Mouse (Mus musculus): ENCODE results near the gene Zc3h7b. TPM values are rescaled to one million over a fixed set of nuclear protein-coding genes. Genes with fewer than 3 reads are reported as not detected.

The Zc3h7b gene
- polyA plus RNA-seq, 1 experiment from 2014 or later, result 46.2 TPM

DNA sequence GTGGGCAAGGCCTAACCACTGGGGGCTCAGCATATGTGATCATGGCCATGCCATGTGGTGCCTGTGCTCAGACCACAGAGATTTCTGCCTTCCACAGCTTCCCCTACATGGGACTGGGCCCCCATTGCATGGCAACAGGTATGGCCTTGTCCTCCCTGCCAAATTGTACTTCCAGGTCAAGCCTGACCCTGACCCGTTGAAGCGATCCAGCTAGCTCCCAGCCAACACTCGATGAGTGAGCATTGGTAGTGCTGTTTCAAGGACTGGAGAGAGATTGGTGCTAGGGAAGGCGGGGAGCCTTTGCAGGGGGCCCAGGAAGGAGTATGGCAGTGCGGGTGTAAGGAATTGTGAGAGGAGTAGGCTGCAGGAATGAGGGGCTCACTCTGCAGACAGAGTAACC is 21.6 kb downstream of the Zc3h7b start:
- Histone ChIP-seq H3K4me3 (ENCODE audit: low read depth, low read length) (no peak overlapping the region), H3K4me1 (ENCODE audit: control insufficient read depth, insufficient read depth, low read length) (no peaks in the 10 kb centered on the region), H3K4me2 (replicated peaks; ENCODE audit: low read depth, low read length) (no peak overlapping the region), H3K27ac (ENCODE audit: low read length) (no peak overlapping the region), H3K9ac (replicated peaks; ENCODE audit: low read depth, low read length) (no peak overlapping the region), H3K9me3 (ENCODE audit: control insufficient read depth, low read depth, low read length) (no peaks in the 10 kb centered on the region), H3K27me3 (ENCODE audit: control insufficient read depth, insufficient read depth, low read length) (no peaks in the 10 kb centered on the region), H3K36me3 (ENCODE audit: control insufficient read depth, insufficient read depth, low read length) (peaks cover 20% of the 10 kb centered on the region)
- 89% methylated on average over 5 of the region's 5 CpGs for WGBS
- no peak for ATAC-seq (ENCODE audit: insufficient number of reproducible peaks, insufficient read depth, low FRiP score, low read depth)

DNA sequence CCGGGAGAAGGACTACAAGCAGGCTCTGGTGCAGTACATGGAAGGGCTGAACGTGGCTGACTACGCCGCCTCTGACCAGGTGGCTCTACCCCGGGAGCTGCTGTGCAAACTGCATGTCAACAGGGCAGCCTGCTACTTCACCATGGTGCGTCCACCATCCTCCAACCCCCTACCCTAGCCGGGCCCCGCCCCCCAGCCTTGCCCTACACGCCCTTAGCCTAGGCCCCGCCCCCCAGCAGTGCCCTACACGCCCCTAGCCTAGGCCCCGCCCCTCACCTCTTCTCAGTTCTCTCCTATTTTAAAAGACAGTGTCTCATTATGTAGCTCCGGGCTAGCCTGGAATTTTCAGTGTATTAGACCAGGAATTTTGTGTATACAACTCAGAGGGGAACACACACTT is 24.2 kb downstream of the Zc3h7b start:
- no peak overlapping the region for H3K27ac ChIP-seq (ENCODE audit: low read length)
- ATAC-seq (ENCODE audit: insufficient number of reproducible peaks, insufficient read depth, low FRiP score, low read depth), result no peak
- no peak overlapping the region for H3K9ac ChIP-seq (replicated peaks; ENCODE audit: low read depth, low read length)
- no peak overlapping the region for H3K4me2 ChIP-seq (replicated peaks; ENCODE audit: low read depth, low read length)
- no peak overlapping the region for H3K4me3 ChIP-seq (ENCODE audit: low read depth, low read length)
- 67% methylated on average over 13 of the region's 13 CpGs for WGBS
- H3K27me3 ChIP-seq (ENCODE audit: control insufficient read depth, insufficient read depth, low read length), result no peaks in the 10 kb centered on the region
- no peaks in the 10 kb centered on the region for H3K9me3 ChIP-seq (ENCODE audit: control insufficient read depth, low read depth, low read length)
- no peaks in the 10 kb centered on the region for H3K4me1 ChIP-seq (ENCODE audit: control insufficient read depth, insufficient read depth, low read length)
- peaks cover 36% of the 10 kb centered on the region for H3K36me3 ChIP-seq (ENCODE audit: control insufficient read depth, insufficient read depth, low read length)

DNA sequence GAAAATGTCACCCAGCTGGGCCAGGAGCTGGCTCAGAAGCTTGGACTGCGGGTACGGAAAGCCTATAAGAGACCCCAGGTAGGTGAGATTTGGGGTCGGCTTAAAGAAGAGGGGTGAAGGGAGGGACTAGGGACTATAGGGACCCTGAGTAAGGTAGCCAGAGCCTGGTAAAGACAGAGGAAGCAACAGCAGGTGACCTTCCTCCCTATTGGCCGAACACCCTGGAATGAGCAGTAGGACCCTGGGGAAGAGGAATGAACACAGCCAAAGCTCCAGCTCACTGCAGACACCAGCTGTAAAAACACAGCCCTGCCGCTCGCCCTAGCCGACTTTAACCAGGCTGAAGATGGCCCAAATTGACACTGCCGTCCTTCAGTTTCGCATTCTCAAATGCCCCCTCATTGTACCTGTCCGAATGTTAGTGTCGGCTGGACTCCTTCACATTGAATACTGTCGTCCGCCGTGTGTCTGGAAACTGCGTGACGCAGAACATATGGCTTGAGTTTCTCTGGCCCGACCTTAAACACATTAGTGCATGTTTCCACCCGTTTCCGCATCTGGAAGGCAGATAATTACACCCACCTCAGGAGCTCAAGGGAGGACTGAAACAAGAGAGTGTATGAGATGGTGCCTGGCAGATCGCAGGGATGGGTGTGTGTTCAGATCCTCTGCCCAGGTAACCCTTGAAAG is 27.7 kb downstream of the Zc3h7b start:
- no peak overlapping the region for H3K4me2 ChIP-seq (replicated peaks; ENCODE audit: low read depth, low read length)
- H3K36me3 ChIP-seq (ENCODE audit: control insufficient read depth, insufficient read depth, low read length), result peaks cover 63% of the 10 kb centered on the region
- no peak overlapping the region for H3K9ac ChIP-seq (replicated peaks; ENCODE audit: low read depth, low read length)
- 70% methylated on average over 20 of the region's 20 CpGs for WGBS
- no peaks in the 10 kb centered on the region for H3K9me3 ChIP-seq (ENCODE audit: control insufficient read depth, low read depth, low read length)
- H3K4me3 ChIP-seq (ENCODE audit: low read depth, low read length), result no peak overlapping the region
- H3K4me1 ChIP-seq (ENCODE audit: control insufficient read depth, insufficient read depth, low read length), result no peaks in the 10 kb centered on the region
- no peaks in the 10 kb centered on the region for H3K27me3 ChIP-seq (ENCODE audit: control insufficient read depth, insufficient read depth, low read length)
- no peak for ATAC-seq (ENCODE audit: insufficient number of reproducible peaks, insufficient read depth, low FRiP score, low read depth)
- no peak overlapping the region for H3K27ac ChIP-seq (ENCODE audit: low read length)

DNA sequence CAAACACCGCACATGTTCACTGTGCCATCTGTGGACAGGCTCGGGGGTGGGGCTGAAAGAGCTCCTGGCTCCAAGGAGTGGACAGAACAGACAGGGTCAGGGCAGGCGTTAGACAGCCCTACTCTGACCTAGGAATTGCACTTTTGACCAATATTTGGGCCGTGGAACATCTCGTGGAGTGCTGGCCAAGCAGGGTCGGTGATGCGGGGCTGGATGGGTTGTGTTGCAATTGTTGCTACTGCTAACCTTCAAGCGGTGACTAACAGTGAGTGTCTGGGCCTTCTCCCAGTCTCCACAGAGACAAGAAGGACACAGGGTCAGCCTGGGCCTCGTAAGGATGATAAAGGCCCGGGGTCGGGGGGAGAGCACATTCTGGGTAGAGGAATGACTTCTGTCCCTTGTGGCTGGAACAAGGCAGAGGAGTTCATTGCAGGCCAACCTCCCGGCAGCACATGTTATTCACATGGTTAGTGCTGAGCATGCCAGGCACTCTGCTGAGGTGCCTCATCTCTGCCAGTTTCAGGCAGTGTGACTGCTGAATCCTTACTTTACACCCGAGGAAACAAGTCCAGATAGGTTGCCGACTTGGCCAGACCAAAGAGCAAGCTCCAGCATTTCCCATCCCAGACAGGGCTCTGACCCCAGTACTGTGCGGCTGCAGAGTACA is 29.8 kb downstream of the Zc3h7b start:
- no peaks in the 10 kb centered on the region for H3K9me3 ChIP-seq (ENCODE audit: control insufficient read depth, low read depth, low read length)
- 90% methylated on average over 15 of the region's 15 CpGs for WGBS
- no peaks in the 10 kb centered on the region for H3K27me3 ChIP-seq (ENCODE audit: control insufficient read depth, insufficient read depth, low read length)
- no peak for ATAC-seq (ENCODE audit: insufficient number of reproducible peaks, insufficient read depth, low FRiP score, low read depth)
- no peak overlapping the region for H3K9ac ChIP-seq (replicated peaks; ENCODE audit: low read depth, low read length)
- H3K4me2 ChIP-seq (replicated peaks; ENCODE audit: low read depth, low read length), result no peak overlapping the region
- H3K27ac ChIP-seq (ENCODE audit: low read length), result no peak overlapping the region
- H3K36me3 ChIP-seq (ENCODE audit: control insufficient read depth, insufficient read depth, low read length), result peaks cover 74% of the 10 kb centered on the region
- no peak overlapping the region for H3K4me3 ChIP-seq (ENCODE audit: low read depth, low read length)
- no peaks in the 10 kb centered on the region for H3K4me1 ChIP-seq (ENCODE audit: control insufficient read depth, insufficient read depth, low read length)

DNA sequence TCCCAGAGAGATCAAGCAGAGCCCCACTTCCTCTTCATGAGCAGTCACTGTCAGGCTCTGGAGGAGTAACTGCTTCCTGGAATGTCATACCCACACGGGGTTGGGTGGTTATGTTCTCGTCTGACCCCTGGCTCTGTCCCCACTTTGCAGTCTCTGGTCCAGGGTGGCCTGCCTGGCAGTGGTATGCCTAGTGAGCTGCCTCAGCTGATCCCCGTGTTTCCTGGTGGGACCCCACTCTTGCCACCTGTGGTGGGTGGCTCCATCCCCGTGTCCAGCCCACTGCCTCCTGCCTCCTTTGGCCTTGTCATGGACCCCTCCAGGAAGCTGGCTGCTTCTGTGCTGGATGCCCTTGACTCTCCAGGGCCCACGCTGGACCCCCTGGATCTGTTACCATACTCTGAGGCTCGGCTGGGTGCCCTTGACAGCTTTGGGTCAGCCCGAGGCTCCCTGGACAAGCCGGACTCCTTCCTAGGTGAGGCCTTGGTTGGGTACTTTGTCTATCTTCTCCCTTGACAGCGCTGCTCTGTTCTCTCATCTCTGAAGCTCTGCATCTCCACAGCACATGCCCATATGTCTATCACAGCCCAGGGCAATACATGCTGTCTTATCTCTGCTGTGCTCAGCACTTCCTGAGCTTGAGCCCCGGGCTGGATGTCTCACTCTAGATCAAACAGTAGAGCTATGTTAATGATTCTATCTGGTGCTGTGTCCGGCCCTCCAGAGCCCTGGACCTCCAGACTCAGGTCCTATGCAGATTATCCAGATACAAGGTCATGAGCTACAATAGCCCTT is 32.0 kb downstream of the Zc3h7b start:
- WGBS, result 85% methylated on average over 11 of the region's 11 CpGs
- peaks cover 83% of the 10 kb centered on the region for H3K36me3 ChIP-seq (ENCODE audit: control insufficient read depth, insufficient read depth, low read length)

DNA sequence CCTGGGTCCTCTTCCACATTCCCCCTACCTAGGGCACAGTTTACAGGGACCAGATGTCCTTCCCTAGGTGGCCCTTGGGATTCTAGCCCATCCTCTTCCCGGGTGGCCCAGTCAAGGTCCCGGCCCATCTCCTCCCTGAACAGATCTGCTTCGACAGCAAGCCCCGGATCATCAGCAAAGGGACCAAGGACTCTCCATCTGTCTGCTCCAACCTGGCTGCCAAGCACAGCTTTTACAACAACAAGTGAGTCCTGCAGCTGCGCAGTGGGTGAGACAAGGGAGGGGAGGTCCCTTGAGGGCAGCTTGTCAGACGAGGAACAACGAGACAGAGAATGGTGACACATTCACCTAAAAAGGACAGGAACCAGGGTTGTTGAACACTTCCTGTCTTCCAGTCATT is 37.0 kb downstream of the Zc3h7b start:
- no peaks in the 10 kb centered on the region; the same call in 1 of the 2 replicates for H3K9me3 ChIP-seq (ENCODE audit: control insufficient read depth, low read depth, low read length)
- 88% methylated on average over 7 of the region's 7 CpGs for WGBS
- no peak overlapping the region for H3K4me2 ChIP-seq (replicated peaks; ENCODE audit: low read depth, low read length)
- no peak overlapping the region for H3K4me3 ChIP-seq (ENCODE audit: low read depth, low read length)
- no peak overlapping the region for H3K9ac ChIP-seq (replicated peaks; ENCODE audit: low read depth, low read length)
- no peaks in the 10 kb centered on the region for H3K4me1 ChIP-seq (ENCODE audit: control insufficient read depth, insufficient read depth, low read length)
- H3K27me3 ChIP-seq (ENCODE audit: control insufficient read depth, insufficient read depth, low read length), result no peaks in the 10 kb centered on the region
- H3K27ac ChIP-seq (ENCODE audit: low read length), result no peak overlapping the region
- no peak for ATAC-seq (ENCODE audit: insufficient number of reproducible peaks, insufficient read depth, low FRiP score, low read depth)
- peaks cover 86% of the 10 kb centered on the region for H3K36me3 ChIP-seq (ENCODE audit: control insufficient read depth, insufficient read depth, low read length)

More for the DNA sequence above, 32.0 kb downstream of the Zc3h7b start:
- Histone ChIP-seq H3K27ac (ENCODE audit: low read length) (no peak overlapping the region), H3K27me3 (ENCODE audit: control insufficient read depth, insufficient read depth, low read length) (no peaks in the 10 kb centered on the region), H3K9me3 (ENCODE audit: control insufficient read depth, low read depth, low read length) (no peaks in the 10 kb centered on the region), H3K9ac (replicated peaks; ENCODE audit: low read depth, low read length) (no peak overlapping the region), H3K4me1 (ENCODE audit: control insufficient read depth, insufficient read depth, low read length) (no peaks in the 10 kb centered on the region), H3K4me3 (ENCODE audit: low read depth, low read length) (no peak overlapping the region), H3K4me2 (replicated peaks; ENCODE audit: low read depth, low read length) (no peak overlapping the region)
- no peak for ATAC-seq (ENCODE audit: insufficient number of reproducible peaks, insufficient read depth, low FRiP score, low read depth)

DNA sequence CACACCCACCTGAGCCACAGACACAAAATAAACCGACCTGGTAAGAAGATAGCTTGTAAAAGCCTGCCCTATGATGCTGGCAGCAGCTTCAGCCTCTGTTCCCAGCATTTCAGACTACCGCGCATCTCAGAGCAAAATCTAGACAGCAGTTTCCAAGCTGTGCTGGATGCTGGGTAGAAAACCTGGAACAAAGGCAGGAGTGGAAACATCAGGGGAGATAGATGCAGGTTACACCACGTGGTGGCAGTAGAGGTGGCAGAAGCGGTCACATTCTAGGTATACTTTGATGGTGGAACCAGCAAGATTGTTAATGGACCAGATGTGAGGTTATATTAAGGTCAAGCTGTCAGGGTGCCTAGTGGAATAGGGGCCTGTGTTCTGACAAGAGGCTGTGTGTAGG is 39.9 kb downstream of the Zc3h7b start:
- no peak for ATAC-seq (ENCODE audit: insufficient number of reproducible peaks, insufficient read depth, low FRiP score, low read depth)
- 67% methylated on average over 5 of the region's 5 CpGs for whole genome bisulfite sequencing

DNA sequence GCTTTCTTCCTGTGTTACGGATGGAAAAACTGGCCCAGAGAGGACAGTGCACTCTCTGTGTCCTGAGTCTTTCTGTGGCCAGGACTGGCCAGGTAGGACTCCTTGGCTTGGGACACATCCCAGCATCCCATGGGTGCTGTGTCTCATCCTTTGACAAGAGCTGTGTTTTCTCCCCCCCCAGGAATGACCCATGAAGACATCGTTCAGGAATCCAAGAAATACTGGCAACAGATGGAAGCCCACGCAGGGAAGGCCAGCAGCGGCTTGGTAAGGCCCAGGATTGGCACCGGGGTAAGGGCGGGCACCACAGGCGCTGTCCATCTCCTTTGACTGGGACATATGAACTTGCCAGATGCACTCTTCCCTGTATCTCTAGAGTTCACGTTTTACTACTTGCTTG is 40.8 kb downstream of the Zc3h7b start:
- Histone ChIP-seq H3K27me3 (ENCODE audit: control insufficient read depth, insufficient read depth, low read length) (no peaks in the 10 kb centered on the region), H3K9me3 (ENCODE audit: control insufficient read depth, low read depth, low read length) (no peaks in the 10 kb centered on the region; the same call in 1 of the 2 replicates), H3K4me1 (ENCODE audit: control insufficient read depth, insufficient read depth, low read length) (no peaks in the 10 kb centered on the region), H3K36me3 (ENCODE audit: control insufficient read depth, insufficient read depth, low read length) (peaks cover 61% of the 10 kb centered on the region), H3K27ac (ENCODE audit: low read length) (no peak overlapping the region), H3K4me3 (ENCODE audit: low read depth, low read length) (no peak overlapping the region), H3K9ac (replicated peaks; ENCODE audit: low read depth, low read length) (no peak overlapping the region), H3K4me2 (replicated peaks; ENCODE audit: low read depth, low read length) (no peak overlapping the region)
- WGBS, result 93% methylated on average over 8 of the region's 8 CpGs
- ATAC-seq (ENCODE audit: insufficient number of reproducible peaks, insufficient read depth, low FRiP score, low read depth), result no peak

More for the DNA sequence above, 39.9 kb downstream of the Zc3h7b start:
- H3K9ac ChIP-seq (replicated peaks; ENCODE audit: low read depth, low read length), result no peak overlapping the region
- no peaks in the 10 kb centered on the region; the same call in 1 of the 2 replicates for H3K9me3 ChIP-seq (ENCODE audit: control insufficient read depth, low read depth, low read length)
- no peaks in the 10 kb centered on the region for H3K27me3 ChIP-seq (ENCODE audit: control insufficient read depth, insufficient read depth, low read length)
- H3K4me1 ChIP-seq (ENCODE audit: control insufficient read depth, insufficient read depth, low read length), result no peaks in the 10 kb centered on the region
- H3K27ac ChIP-seq (ENCODE audit: low read length), result no peak overlapping the region
- no peak overlapping the region for H3K4me3 ChIP-seq (ENCODE audit: low read depth, low read length)
- peaks cover 70% of the 10 kb centered on the region for H3K36me3 ChIP-seq (ENCODE audit: control insufficient read depth, insufficient read depth, low read length)
- no peak overlapping the region for H3K4me2 ChIP-seq (replicated peaks; ENCODE audit: low read depth, low read length)

All from stomach, embryonic 14.5 days (tissue).